Mouse (Mus musculus) small intestine, adult 2 months (tissue): ENCODE data around the gene Rapgef2.

ENCODE experiments used
- CTCF ChIP-seq: fragments of 200-500 bp; IDR thresholded peaks from 2 replicates; pipeline ENCODE4 v1.5.1; 2012; ENCODE audit warnings: low read depth, mild to moderate bottlenecking, control low read depth, inconsistent platforms, low read length, moderate library complexity, mixed read lengths; ENCODE audit not compliant: insufficient replicate concordance, insufficient read length; ENCODE audit errors: extremely low read depth
- POLR2A ChIP-seq: fragments of 200-500 bp; IDR thresholded peaks from 2 replicates; pipeline ENCODE4 v1.6.1; 2012; ENCODE audit warnings: low read depth, mild to moderate bottlenecking, control low read depth, inconsistent platforms, low read length, moderate library complexity

GRCm38 (mm10) chr3:79181248-79181991, 104.9 kb downstream of the Rapgef2 start:
- no peak for TF ChIP-seq CTCF
- peak; percentile 68; the same call in 1 of the 2 replicates for TF ChIP-seq POLR2A
